In the genomic region with DNA sequence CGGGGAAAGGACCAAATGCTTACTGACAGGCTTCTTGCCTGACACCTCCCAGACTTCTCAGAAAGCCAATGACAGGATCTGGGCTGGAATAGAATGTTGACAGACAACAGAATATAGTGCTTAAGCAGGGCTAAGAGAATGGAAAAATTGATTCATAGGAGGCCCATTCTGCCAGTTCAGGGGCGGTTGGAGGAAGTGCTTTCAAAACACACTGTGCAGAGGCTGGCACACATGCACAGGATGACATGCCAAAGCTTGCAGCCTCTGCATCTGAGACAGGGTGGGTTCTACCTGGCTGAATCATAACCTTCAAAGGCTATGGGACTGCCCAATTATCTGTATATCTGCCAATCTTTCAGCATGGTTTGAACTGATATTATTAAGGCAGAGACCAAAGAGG, we compare ENCODE assay signal across 13 mouse cellular contexts.
A peak's percentile ranks its signal among the peaks of the same experiment; 100 is the strongest.
DNase-seq lines count a peak whose midpoint lies in the region; ATAC-seq and TF ChIP-seq lines count a peak whose summit lies in the region.
"Had no signal": no experiment of that assay in that cellular context is flagged by ENCODE, and none has a peak within 500 bp of the region (broad histone marks: within the 10 kb centered on the region; RNA-seq: fewer than 3 reads in every experiment).

No protein-coding gene starts in this region.

- no peak; the same call in 1 of the 2 replicates for TF ChIP-seq EP300 in lung, postnatal 0 days (IDR thresholded peaks at IDR 0.05)

- H3K4me1 ChIP-seq in lung, postnatal 0 days (ENCODE audit: insufficient read depth, low read depth, low read length) = no peaks in the 10 kb centered on the region
- H3K4me1 ChIP-seq in lung, adult 2 months (ENCODE audit: control insufficient read depth, insufficient read depth, low read length) = no peaks in the 10 kb centered on the region; the same call in 1 of the 2 replicates
- H3K4me1 ChIP-seq in heart, embryonic 16.5 days (ENCODE audit: control insufficient read depth, insufficient read depth, low read length) = peaks cover 4% of the 10 kb centered on the region; the same call in 1 of the 2 replicates
- H3K4me1 ChIP-seq: neural tube, embryonic 13.5 days had no signal

- TF ChIP-seq CTCF in gastrocnemius, adult 2 months (IDR thresholded peaks at IDR 0.05) = no peak
- no peak for TF ChIP-seq CTCF in lung, postnatal 0 days (IDR thresholded peaks at IDR 0.05)
- TF ChIP-seq CTCF in lung, adult 2 months (IDR thresholded peaks at IDR 0.05; ENCODE audit: insufficient read depth, low read length) = no peak

- ATAC-seq in lung, postnatal 0 days = peak; percentile 49
- ATAC-seq in heart, embryonic 16.5 days (replicated peaks; ENCODE audit: extremely low read depth, insufficient read depth, low FRiP score) = peak; percentile 65; the same call in 1 of the 2 replicates
- no peak for ATAC-seq in megakaryocyte-erythroid progenitor cell, adult 5-6 weeks (replicated peaks; ENCODE audit: low FRiP score, low TSS enrichment, poor library complexity, severe bottlenecking)
- ATAC-seq: Patski had no signal

- no peak for DNase-seq in gastrocnemius, adult 2 months
- no peak for DNase-seq in gastrocnemius, postnatal 14 days
- DNase-seq in lung, postnatal 0 days (ENCODE audit: low spot score) = peak; percentile 25
- no peak for DNase-seq in lung, adult 2 months
- DNase-seq in kidney, postnatal 14 days = no peak
- DNase-seq: adrenal gland, postnatal 10 days; kidney, postnatal 25 days; thymus, adult 18-20 months had no signal

- H3K36me3 ChIP-seq in lung, postnatal 0 days (ENCODE audit: insufficient read depth, low read length) = no peaks in the 10 kb centered on the region
- H3K36me3 ChIP-seq in heart, embryonic 16.5 days (ENCODE audit: control insufficient read depth, insufficient read depth) = no peaks in the 10 kb centered on the region
- H3K36me3 ChIP-seq: neural tube, embryonic 13.5 days had no signal

- intact Hi-C loops in gastrocnemius, adult 2 months (cut with DNase I) = no loop called here
- intact Hi-C loops in gastrocnemius, postnatal 14 days (cut with DNase I; ENCODE audit: low total_unique reads) = no loop called here

- no peak overlapping the region for H3K9ac ChIP-seq in lung, postnatal 0 days (replicated peaks; ENCODE audit: low read depth)
- no peak overlapping the region for H3K9ac ChIP-seq in heart, embryonic 16.5 days (ENCODE audit: low read length)
- H3K9ac ChIP-seq: neural tube, embryonic 13.5 days had no signal

- peak overlapping the region; percentile 38; the same call in 1 of the 2 replicates for H3K27ac ChIP-seq in gastrocnemius, adult 2 months
- H3K27ac ChIP-seq in lung, postnatal 0 days (ENCODE audit: low read length) = no peak overlapping the region
- no peak overlapping the region; the same call in 1 of the 2 replicates for H3K27ac ChIP-seq in heart, embryonic 16.5 days (ENCODE audit: low read length)
- H3K27ac ChIP-seq: left cerebral cortex, adult 2 months; neural tube, embryonic 13.5 days had no signal

- H3K4me3 ChIP-seq in gastrocnemius, adult 2 months = no peak overlapping the region
- H3K4me3 ChIP-seq in lung, postnatal 0 days (ENCODE audit: low read depth, low read length) = no peak overlapping the region
- H3K4me3 ChIP-seq in lung, adult 2 months (replicated peaks; ENCODE audit: extremely low read depth, low read depth, low read length) = no peak overlapping the region
- H3K4me3 ChIP-seq in heart, embryonic 16.5 days (ENCODE audit: low read length) = no peak overlapping the region
- H3K4me3 ChIP-seq: left cerebral cortex, adult 2 months; neural tube, embryonic 13.5 days had no signal

- no peaks in the 10 kb centered on the region for H3K27me3 ChIP-seq in lung, postnatal 0 days (replicated peaks; ENCODE audit: insufficient read depth, low read length)
- H3K27me3 ChIP-seq in heart, embryonic 16.5 days (ENCODE audit: control insufficient read depth, insufficient read depth, low read length) = no peaks in the 10 kb centered on the region
- H3K27me3 ChIP-seq: neural tube, embryonic 13.5 days; Patski had no signal

- WGBS in lung, postnatal 0 days = 40% methylated on average over 2 of the region's 2 CpGs
- 21% methylated on average over 2 of the region's 2 CpGs for WGBS in lung, adult 2 months
- 19% methylated on average over 2 of the region's 2 CpGs for WGBS in heart, embryonic 16.5 days

- H3K9me3 ChIP-seq in lung, postnatal 0 days (ENCODE audit: low read length) = no peaks in the 10 kb centered on the region
- no peaks in the 10 kb centered on the region for H3K9me3 ChIP-seq in heart, embryonic 16.5 days (replicated peaks; ENCODE audit: control insufficient read depth, low read length)
- H3K9me3 ChIP-seq: neural tube, embryonic 13.5 days had no signal

- H3K4me2 ChIP-seq in lung, postnatal 0 days (replicated peaks; ENCODE audit: low read depth, low read length) = no peak overlapping the region
- H3K4me2 ChIP-seq in heart, embryonic 16.5 days (ENCODE audit: low read depth, low read length) = no peak overlapping the region
- H3K4me2 ChIP-seq: neural tube, embryonic 13.5 days had no signal

- no peak for TF ChIP-seq POLR2A in lung, adult 2 months (IDR thresholded peaks at IDR 0.05; ENCODE audit: borderline replicate concordance, extremely low read depth, low read depth, low read length)
